Mouse (Mus musculus) myocyte (in vitro differentiated cells): ENCODE results near the gene Gm2001.
"Not testable (repeated sequence)": the region's sequence is repeated elsewhere in the genome, so short reads cannot be mapped to it uniquely, and the experiment has no call there.

Source experiments
- CEBPB ChIP-seq: IDR thresholded peaks from 2 replicates; pipeline ENCODE4 v1.6.1; 2011; ENCODE audit warnings: mild to moderate bottlenecking, moderate library complexity; ENCODE audit not compliant: poor library complexity, insufficient read depth, severe bottlenecking
- E2F4 ChIP-seq: IDR thresholded peaks from one replicate; pipeline ENCODE4 v1.6.1; 2011; ENCODE audit warnings: mild to moderate bottlenecking, control low read depth, moderate library complexity; ENCODE audit not compliant: insufficient read depth
- MAX ChIP-seq: IDR thresholded peaks from one replicate; pipeline ENCODE4 v1.6.1; 2011; ENCODE audit warnings: low read depth, mild to moderate bottlenecking, control low read depth
- MYOD1 ChIP-seq, 3 experiments: IDR thresholded peaks; one replicate each; pipeline ENCODE4 v1.6.1; 2011; ENCODE audit warnings: control low read depth in 2 of 3, low read depth in 2 of 3, mild to moderate bottlenecking in 2 of 3, moderate library complexity in 1 of 3; ENCODE audit not compliant: insufficient read length in 2 of 3, control insufficient read depth in 1 of 3
- MYOG ChIP-seq, 3 experiments: IDR thresholded peaks; one replicate each; pipeline ENCODE4 v1.6.1; 2011; ENCODE audit warnings: control low read depth in 2 of 3, low read depth in 2 of 3, mild to moderate bottlenecking in 2 of 3; ENCODE audit not compliant: insufficient read length in 2 of 3, control insufficient read depth in 1 of 3, insufficient read depth in 1 of 3
- POLR2A ChIP-seq: IDR thresholded peaks from one replicate; pipeline ENCODE4 v1.6.1; 2011; ENCODE audit warnings: low read depth, mild to moderate bottlenecking, control low read depth, moderate library complexity; ENCODE audit not compliant: insufficient read length
- POLR2AphosphoS2 ChIP-seq: IDR thresholded peaks from one replicate; pipeline ENCODE4 v1.6.1; 2011; ENCODE audit warnings: low read depth, control low read depth; ENCODE audit not compliant: insufficient read length
- REST ChIP-seq: IDR thresholded peaks from one replicate; pipeline ENCODE4 v1.6.1; 2011; ENCODE audit warnings: mild to moderate bottlenecking, control low read depth, moderate library complexity; ENCODE audit not compliant: insufficient read depth, insufficient read length
- SRF ChIP-seq: IDR thresholded peaks from one replicate; pipeline ENCODE4 v1.6.1; 2011; ENCODE audit warnings: low read depth; ENCODE audit not compliant: control insufficient read depth, insufficient read length
- TCF12 ChIP-seq: IDR thresholded peaks from one replicate; pipeline ENCODE4 v1.6.1; 2011; ENCODE audit warnings: mild to moderate bottlenecking, control low read depth; ENCODE audit not compliant: poor library complexity, insufficient read depth, severe bottlenecking

DNA sequence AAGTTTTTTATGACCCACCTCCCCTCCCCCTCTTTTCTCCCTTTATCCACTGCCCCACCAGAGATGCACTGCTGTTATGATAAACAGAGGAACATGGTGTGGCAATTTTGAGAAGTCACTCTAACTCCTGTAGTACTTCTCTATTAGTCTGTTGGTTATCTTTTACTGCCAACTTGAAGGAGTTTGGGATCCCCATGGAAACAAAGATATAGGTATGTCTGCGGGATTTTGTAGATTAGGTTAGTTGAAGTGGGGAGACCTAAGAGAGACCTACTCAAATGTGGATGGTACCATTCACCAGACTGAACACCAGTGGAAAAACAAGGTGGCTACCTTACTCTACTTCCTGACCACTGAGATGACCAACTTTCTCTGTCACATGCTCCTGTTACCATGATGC, 13.9 kb upstream of the Gm2001 start:
- TF ChIP-seq TCF12; MYOG (IDR thresholded peaks at IDR 0.05; ENCODE audit: control insufficient read depth in 1 of 3, insufficient read depth in 1 of 3, insufficient read length in 2 of 3, low read depth in 2 of 3); POLR2A; MAX; REST; MYOD1 (IDR thresholded peaks at IDR 0.05; ENCODE audit: control insufficient read depth in 1 of 3, insufficient read length in 2 of 3, low read depth in 2 of 3); SRF; POLR2AphosphoS2; CEBPB; E2F4: not testable (repeated sequence)
